Mouse (Mus musculus) C2C12 (cell line): Measurements from ENCODE around the gene Gm3646. TPM values are rescaled to one million over a fixed set of nuclear protein-coding genes. Genes with fewer than 3 reads are reported as not detected.

Experiments used
- H3K27me3 ChIP-seq: one replicate; pipeline ENCODE4 v1.6.1; 2011; ENCODE audit not compliant: control insufficient read depth, insufficient read depth, insufficient read length
- H3K36me3 ChIP-seq: one replicate; pipeline ENCODE4 v1.6.1; 2011; ENCODE audit not compliant: control insufficient read depth, insufficient read depth
- H3K4me3 ChIP-seq: one replicate; pipeline ENCODE4 v1.5.1; 2011; ENCODE audit warnings: mild to moderate bottlenecking, control low read depth; ENCODE audit not compliant: poor library complexity, insufficient read depth, severe bottlenecking
- H3K79me2 ChIP-seq: one replicate; pipeline ENCODE4 v1.6.1; 2011; ENCODE audit not compliant: control insufficient read depth, insufficient read depth
- H3K79me3 ChIP-seq: one replicate; pipeline ENCODE4 v1.6.1; 2011; ENCODE audit warnings: low read depth, control low read depth
- H3ac ChIP-seq: one replicate; pipeline ENCODE3; 2011; ENCODE audit warnings: low read depth; ENCODE audit not compliant: control insufficient read depth, insufficient read length
- CEBPB ChIP-seq: IDR thresholded peaks from one replicate; pipeline ENCODE4 v1.6.1; 2011; ENCODE audit warnings: low read depth, mild to moderate bottlenecking, control low read depth, moderate library complexity
- CTCF ChIP-seq: IDR thresholded peaks from one replicate; pipeline ENCODE4 v1.5.1; 2011; ENCODE audit not compliant: control insufficient read depth, insufficient read depth, insufficient read length
- FOSL1 ChIP-seq: IDR thresholded peaks from one replicate; pipeline ENCODE4 v1.8.0; 2011; ENCODE audit warnings: mild to moderate bottlenecking, low read length; ENCODE audit not compliant: poor library complexity, insufficient read depth, severe bottlenecking
- MAX ChIP-seq: IDR thresholded peaks from one replicate; pipeline ENCODE4 v1.6.1; 2011; ENCODE audit warnings: mild to moderate bottlenecking, control low read depth
- MYOD1 ChIP-seq: IDR thresholded peaks from one replicate; pipeline ENCODE4 v1.6.1; 2011; ENCODE audit warnings: low read depth; ENCODE audit not compliant: control insufficient read depth, insufficient read length
- MYOG ChIP-seq: IDR thresholded peaks from one replicate; pipeline ENCODE4 v1.6.1; 2011; ENCODE audit not compliant: control insufficient read depth, insufficient read length; ENCODE audit errors: extremely low read depth
- USF1 ChIP-seq: IDR thresholded peaks from one replicate; pipeline ENCODE4 v1.6.1; 2011; ENCODE audit warnings: low read depth, mild to moderate bottlenecking, control low read depth, moderate library complexity
- polyA plus RNA-seq: library from polyadenylated mRNA; unstranded; fragments of >200 nt; fragmentation: generic; extraction: Trizol; gene quantifications from one replicate; pipeline ENCODE4 v1.2.1, GENCODE M21; 2012; ENCODE audit warnings: missing spikeins

Gm3646 gene
- polyA plus RNA-seq, 1 experiment, result 0.22 TPM

DNA sequence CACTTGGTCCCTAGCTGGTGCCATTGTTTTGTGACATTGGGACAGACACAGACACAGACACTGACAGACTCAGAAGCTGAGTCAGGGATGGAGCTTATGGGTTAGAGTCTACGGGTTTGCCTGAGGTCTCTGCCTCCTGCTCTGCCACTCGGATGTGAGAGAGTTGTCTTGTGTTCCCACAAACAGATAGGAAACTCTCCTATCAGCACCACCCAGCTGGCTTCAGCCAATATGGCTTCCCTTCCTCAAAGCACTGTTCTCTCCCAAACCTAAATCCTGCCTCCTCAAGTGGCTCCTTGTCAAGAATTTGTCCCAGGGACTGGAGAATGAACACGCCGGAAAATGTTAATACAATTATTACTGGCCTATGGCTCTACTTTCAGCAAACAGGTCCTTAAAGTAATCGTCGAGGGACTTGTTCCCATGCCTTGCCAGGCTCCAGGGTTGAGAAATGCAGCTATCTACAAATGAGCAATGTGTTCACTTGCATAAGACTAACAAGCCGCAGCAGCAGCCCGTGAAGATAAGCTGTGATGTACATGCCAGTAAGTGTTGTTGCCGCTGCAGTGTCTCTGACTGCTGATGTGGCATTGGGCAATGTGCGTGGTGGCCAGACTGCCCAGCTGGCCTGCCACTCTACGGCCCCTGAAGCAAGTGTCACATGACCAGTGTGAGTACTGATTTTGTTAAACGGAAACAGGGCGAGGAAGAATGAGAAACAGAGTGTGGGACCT is 50.7 kb downstream of the Gm3646 start:
- no peaks in the 10 kb centered on the region for H3K79me2 ChIP-seq
- TF ChIP-seq MYOG (no peak), USF1 (peak; percentile 82), MYOD1 (peak; percentile 84), CTCF (no peak), CEBPB (peak; percentile 48), FOSL1 (no peak), MAX (no peak)
- H3K36me3 ChIP-seq, result no peaks in the 10 kb centered on the region

More for the DNA sequence above, 50.7 kb downstream of the Gm3646 start:
- Histone ChIP-seq H3K27me3 (no peaks in the 10 kb centered on the region), H3K79me3 (no peaks in the 10 kb centered on the region), H3K4me3 (no peak overlapping the region), H3ac (no peak overlapping the region)

Other genes starting within 250 kb of the Gm3646 start
- gene Rnf149, start 227.9 kb downstream of the Gm3646 start, polyA plus RNA-seq, result 23.0 TPM
- not detected for gene Creg2, start 153.9 kb downstream of the Gm3646 start, polyA plus RNA-seq
- gene Rfx8, start 84.3 kb downstream of the Gm3646 start, polyA plus RNA-seq, result 0.02 TPM
- gene Map4k4, start 95.6 kb upstream of the Gm3646 start, polyA plus RNA-seq, result 141 TPM